Mouse (Mus musculus) myocyte (in vitro differentiated cells): ENCODE results near the gene Ankrd22. TPM values are rescaled to one million over a fixed set of nuclear protein-coding genes. Genes with fewer than 3 reads are reported as not detected.

ENCODE experiments used
- H3K27me3 ChIP-seq: one replicate; pipeline ENCODE4 v1.6.1; 2011; ENCODE audit not compliant: control insufficient read depth, insufficient read depth, insufficient read length
- H3K36me3 ChIP-seq: one replicate; pipeline ENCODE4 v1.6.1; 2011; ENCODE audit not compliant: control insufficient read depth, insufficient read depth
- H3K4me2 ChIP-seq: one replicate; pipeline ENCODE4 v1.6.1; 2011; ENCODE audit warnings: low read depth, control low read depth
- H3K4me3 ChIP-seq: one replicate; pipeline ENCODE4 v1.5.1; 2011; ENCODE audit warnings: mild to moderate bottlenecking, control low read depth, moderate library complexity
- H3K79me2 ChIP-seq: one replicate; pipeline ENCODE4 v1.6.1; 2011; ENCODE audit not compliant: control insufficient read depth, insufficient read depth
- H3ac ChIP-seq: one replicate; pipeline ENCODE4 v1.6.1; 2011; ENCODE audit not compliant: control insufficient read depth, insufficient read length
- CEBPB ChIP-seq: IDR thresholded peaks from 2 replicates; pipeline ENCODE4 v1.6.1; 2011; ENCODE audit warnings: mild to moderate bottlenecking, moderate library complexity; ENCODE audit not compliant: poor library complexity, insufficient read depth, severe bottlenecking
- E2F4 ChIP-seq: IDR thresholded peaks from one replicate; pipeline ENCODE4 v1.6.1; 2011; ENCODE audit warnings: mild to moderate bottlenecking, control low read depth, moderate library complexity; ENCODE audit not compliant: insufficient read depth
- MAX ChIP-seq: IDR thresholded peaks from one replicate; pipeline ENCODE4 v1.6.1; 2011; ENCODE audit warnings: low read depth, mild to moderate bottlenecking, control low read depth
- MYOD1 ChIP-seq, 3 experiments: IDR thresholded peaks; one replicate each; pipeline ENCODE4 v1.6.1; 2011; ENCODE audit warnings: control low read depth in 2 of 3, low read depth in 2 of 3, mild to moderate bottlenecking in 2 of 3, moderate library complexity in 1 of 3; ENCODE audit not compliant: insufficient read length in 2 of 3, control insufficient read depth in 1 of 3
- MYOG ChIP-seq, 3 experiments: IDR thresholded peaks; one replicate each; pipeline ENCODE4 v1.6.1; 2011; ENCODE audit warnings: control low read depth in 2 of 3, low read depth in 2 of 3, mild to moderate bottlenecking in 2 of 3; ENCODE audit not compliant: insufficient read length in 2 of 3, control insufficient read depth in 1 of 3, insufficient read depth in 1 of 3
- POLR2A ChIP-seq: IDR thresholded peaks from one replicate; pipeline ENCODE4 v1.6.1; 2011; ENCODE audit warnings: low read depth, mild to moderate bottlenecking, control low read depth, moderate library complexity; ENCODE audit not compliant: insufficient read length
- POLR2AphosphoS2 ChIP-seq: IDR thresholded peaks from one replicate; pipeline ENCODE4 v1.6.1; 2011; ENCODE audit warnings: low read depth, control low read depth; ENCODE audit not compliant: insufficient read length
- REST ChIP-seq: IDR thresholded peaks from one replicate; pipeline ENCODE4 v1.6.1; 2011; ENCODE audit warnings: mild to moderate bottlenecking, control low read depth, moderate library complexity; ENCODE audit not compliant: insufficient read depth, insufficient read length
- SRF ChIP-seq: IDR thresholded peaks from one replicate; pipeline ENCODE4 v1.6.1; 2011; ENCODE audit warnings: low read depth; ENCODE audit not compliant: control insufficient read depth, insufficient read length
- TCF12 ChIP-seq: IDR thresholded peaks from one replicate; pipeline ENCODE4 v1.6.1; 2011; ENCODE audit warnings: mild to moderate bottlenecking, control low read depth; ENCODE audit not compliant: poor library complexity, insufficient read depth, severe bottlenecking
- TCF3 ChIP-seq: IDR thresholded peaks from one replicate; pipeline ENCODE4 v1.6.1; 2011; ENCODE audit warnings: low read depth, control low read depth; ENCODE audit not compliant: insufficient read length
- USF1 ChIP-seq: IDR thresholded peaks from one replicate; pipeline ENCODE4 v1.6.1; 2011; ENCODE audit warnings: low read depth, mild to moderate bottlenecking, control low read depth, moderate library complexity
- polyA plus RNA-seq: library from polyadenylated mRNA; unstranded; fragments of >200 nt; fragmentation: generic; extraction: Trizol; gene quantifications from one replicate; pipeline ENCODE4 v1.2.1, GENCODE M21; 2012; ENCODE audit warnings: missing spikeins

Gene Ankrd22
- polyA plus RNA-seq, 1 experiment = 0.06 TPM

DNA sequence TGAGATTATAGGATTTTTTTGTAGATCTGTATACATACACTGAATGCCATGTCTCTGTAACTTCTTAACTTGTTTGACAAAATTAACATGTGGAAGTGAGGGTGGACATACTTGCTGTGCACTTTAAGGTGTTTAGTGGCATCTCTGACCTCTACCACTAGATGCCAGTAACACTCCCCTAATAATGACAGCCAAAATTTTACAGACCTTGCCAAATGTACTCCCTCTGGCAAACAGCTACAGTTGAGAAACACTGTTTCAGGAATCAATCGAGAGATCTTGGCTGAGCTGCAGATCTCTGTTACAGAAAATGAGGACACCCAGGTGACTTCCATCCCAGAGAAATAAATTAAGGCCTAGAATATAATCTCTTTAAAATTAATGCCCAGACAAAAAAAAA lies 69.6 kb downstream of the Ankrd22 start:
- TF ChIP-seq POLR2AphosphoS2 = no peak
- no peak for TF ChIP-seq E2F4
- no peak for TF ChIP-seq MAX
- no peak for TF ChIP-seq CEBPB
- TF ChIP-seq USF1 = no peak
- no peak for TF ChIP-seq MYOD1 (IDR thresholded peaks at IDR 0.05; ENCODE audit: control insufficient read depth in 1 of 3, insufficient read length in 2 of 3, low read depth in 2 of 3)
- TF ChIP-seq REST = no peak
- TF ChIP-seq MYOG (IDR thresholded peaks at IDR 0.05; ENCODE audit: control insufficient read depth in 1 of 3, insufficient read depth in 1 of 3, insufficient read length in 2 of 3, low read depth in 2 of 3) = no peak
- TF ChIP-seq TCF12 = no peak
- TF ChIP-seq TCF3 = no peak
- Histone ChIP-seq H3K36me3 (no peaks in the 10 kb centered on the region), H3ac (no peak overlapping the region), H3K4me2 (no peak overlapping the region), H3K4me3 (no peak overlapping the region), H3K79me2 (no peaks in the 10 kb centered on the region), H3K27me3 (no peaks in the 10 kb centered on the region)

DNA sequence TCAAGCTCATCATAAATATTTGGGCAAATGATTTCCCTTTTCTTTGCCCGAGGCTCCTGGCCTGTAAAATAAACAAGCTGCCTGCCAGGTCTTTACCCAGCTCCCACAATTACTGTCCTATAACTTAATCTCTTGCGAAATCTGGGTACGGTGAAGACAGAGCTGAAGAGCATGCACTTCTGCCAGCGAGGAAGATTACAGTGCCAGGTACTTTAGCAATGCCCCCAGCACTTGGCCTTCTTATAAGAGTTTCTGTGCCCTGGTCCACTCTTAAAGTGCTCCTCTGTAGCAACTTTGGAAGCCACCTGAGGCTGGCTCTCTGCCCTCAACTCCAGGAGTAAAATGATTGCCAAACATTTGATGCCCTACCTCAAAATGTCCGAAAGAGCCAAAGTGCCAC lies 70.5 kb downstream of the Ankrd22 start:
- H3ac ChIP-seq = no peak overlapping the region
- no peaks in the 10 kb centered on the region for H3K27me3 ChIP-seq
- no peak overlapping the region for H3K4me2 ChIP-seq
- H3K4me3 ChIP-seq = no peak overlapping the region
- no peaks in the 10 kb centered on the region for H3K36me3 ChIP-seq
- H3K79me2 ChIP-seq = no peaks in the 10 kb centered on the region
- no peak for TF ChIP-seq E2F4
- no peak for TF ChIP-seq SRF
- TF ChIP-seq USF1 = no peak
- TF ChIP-seq MYOG (IDR thresholded peaks at IDR 0.05; ENCODE audit: control insufficient read depth in 1 of 3, insufficient read depth in 1 of 3, insufficient read length in 2 of 3, low read depth in 2 of 3) = no peak
- TF ChIP-seq POLR2A = no peak
- TF ChIP-seq TCF12 = no peak
- TF ChIP-seq CEBPB = no peak
- no peak for TF ChIP-seq MYOD1 (IDR thresholded peaks at IDR 0.05; ENCODE audit: control insufficient read depth in 1 of 3, insufficient read length in 2 of 3, low read depth in 2 of 3)

DNA sequence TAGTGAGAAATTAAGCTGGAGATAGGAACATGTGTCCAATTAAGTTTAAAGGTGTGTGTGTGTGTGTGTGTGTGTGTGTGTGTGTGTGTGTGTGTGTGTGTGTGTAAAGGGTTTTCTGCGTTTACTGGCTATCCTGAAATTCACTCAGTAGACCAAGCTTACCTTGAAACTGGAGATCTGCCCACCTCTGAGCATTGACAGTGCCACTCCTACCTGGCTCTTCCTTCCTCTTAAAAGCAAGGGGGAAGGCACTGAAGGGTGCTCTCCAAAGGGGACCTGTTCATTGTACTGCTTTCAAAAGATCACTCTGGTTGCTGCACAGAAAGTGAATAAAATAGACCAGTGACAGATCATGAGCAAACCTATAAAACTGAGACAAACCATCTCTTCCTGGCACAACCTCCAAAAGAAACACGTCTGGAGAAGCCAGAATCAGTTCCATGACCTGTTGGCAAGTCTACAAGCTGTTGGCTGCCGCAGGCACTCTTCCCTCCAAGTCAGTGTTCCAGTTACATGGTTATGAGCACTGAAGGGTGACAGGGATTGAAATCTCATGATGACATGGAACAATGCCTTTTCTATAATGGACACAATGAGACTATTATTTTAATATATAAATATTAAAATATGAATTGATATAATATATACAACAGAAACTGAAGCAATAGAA lies 76.7 kb downstream of the Ankrd22 start:
- no peaks in the 10 kb centered on the region for H3K79me2 ChIP-seq
- no peak for TF ChIP-seq TCF3
- no peak for TF ChIP-seq POLR2AphosphoS2
- TF ChIP-seq MYOG (IDR thresholded peaks at IDR 0.05; ENCODE audit: control insufficient read depth in 1 of 3, insufficient read depth in 1 of 3, insufficient read length in 2 of 3, low read depth in 2 of 3) = no peak
- no peak for TF ChIP-seq SRF
- no peak for TF ChIP-seq CEBPB
- TF ChIP-seq POLR2A = no peak
- no peak for TF ChIP-seq E2F4
- TF ChIP-seq MAX = no peak
- no peak for TF ChIP-seq TCF12
- no peak for TF ChIP-seq USF1
- TF ChIP-seq REST = no peak
- H3ac ChIP-seq = no peak overlapping the region
- no peak overlapping the region for H3K4me3 ChIP-seq
- H3K27me3 ChIP-seq = no peaks in the 10 kb centered on the region
- no peak overlapping the region for H3K4me2 ChIP-seq
- no peaks in the 10 kb centered on the region for H3K36me3 ChIP-seq

DNA sequence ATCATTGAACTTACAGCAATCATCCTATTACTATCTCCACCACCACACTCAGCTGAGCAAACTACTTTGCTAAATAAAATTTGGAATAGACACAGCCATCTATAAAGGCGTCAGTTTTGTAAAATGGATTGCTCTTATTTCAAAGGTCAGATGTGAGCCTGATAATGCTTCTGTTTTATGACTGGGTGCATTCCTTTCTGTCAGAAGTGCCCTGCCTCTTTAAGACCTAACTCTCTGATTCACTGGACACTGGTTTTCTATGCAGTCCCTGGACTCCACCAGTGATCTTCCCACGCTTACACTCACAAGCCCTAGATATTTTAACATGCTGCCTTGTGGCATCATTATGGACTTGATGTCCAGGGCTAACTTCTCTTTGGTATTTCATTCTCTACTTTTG lies 87.7 kb downstream of the Ankrd22 start:
- no peak for TF ChIP-seq REST
- TF ChIP-seq CEBPB = no peak
- TF ChIP-seq USF1 = no peak
- no peak for TF ChIP-seq TCF12
- Histone ChIP-seq H3ac (no peak overlapping the region), H3K4me3 (no peak overlapping the region), H3K4me2 (no peak overlapping the region), H3K27me3 (no peaks in the 10 kb centered on the region), H3K36me3 (no peaks in the 10 kb centered on the region), H3K79me2 (no peaks in the 10 kb centered on the region)

DNA sequence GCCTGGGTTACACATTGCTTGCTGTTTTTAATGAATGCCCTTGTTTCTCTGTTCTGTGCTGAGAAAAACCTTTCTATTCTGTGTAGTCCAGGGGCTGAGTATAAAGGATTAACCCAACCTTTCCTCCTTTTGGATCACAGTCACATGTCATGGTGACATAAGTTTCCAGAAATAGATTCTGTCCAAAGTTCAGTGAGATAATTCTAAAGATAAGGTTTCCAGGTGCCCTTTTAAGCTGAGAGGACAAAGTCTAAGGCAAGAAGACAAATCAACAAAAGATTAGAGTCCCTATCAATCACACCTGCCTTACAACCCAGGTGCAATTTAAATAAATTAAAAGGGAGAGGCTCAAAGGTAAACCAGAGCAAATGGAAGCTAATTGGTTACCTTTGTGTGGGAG lies 91.6 kb downstream of the Ankrd22 start:
- Histone ChIP-seq H3K4me2 (no peak overlapping the region), H3K79me2 (no peaks in the 10 kb centered on the region), H3K36me3 (no peaks in the 10 kb centered on the region), H3ac (no peak overlapping the region), H3K27me3 (no peaks in the 10 kb centered on the region), H3K4me3 (no peak overlapping the region)
- no peak for TF ChIP-seq MYOD1 (IDR thresholded peaks at IDR 0.05; ENCODE audit: control insufficient read depth in 1 of 3, insufficient read length in 2 of 3, low read depth in 2 of 3)
- TF ChIP-seq TCF12 = no peak
- no peak for TF ChIP-seq POLR2A
- TF ChIP-seq CEBPB = no peak
- TF ChIP-seq POLR2AphosphoS2 = no peak
- no peak for TF ChIP-seq REST
- TF ChIP-seq SRF = no peak
- no peak for TF ChIP-seq TCF3
- no peak for TF ChIP-seq E2F4
- no peak for TF ChIP-seq MAX
- no peak for TF ChIP-seq MYOG (IDR thresholded peaks at IDR 0.05; ENCODE audit: control insufficient read depth in 1 of 3, insufficient read depth in 1 of 3, insufficient read length in 2 of 3, low read depth in 2 of 3)
- no peak for TF ChIP-seq USF1
